Mouse (Mus musculus) cerebellum, adult (tissue): ENCODE data around the gene Gm16451.
"Not testable (repeated sequence)": the region's sequence is repeated elsewhere in the genome, so short reads cannot be mapped to it uniquely, and the experiment has no call there.

ENCODE experiments used
- ATAC-seq: cut with Nextera tagmentation; 2 replicates; pipeline ENCODE4 v1.9.2; 2017; ENCODE audit warnings: mild to moderate bottlenecking, moderate library complexity, mixed read lengths; ENCODE audit not compliant: insufficient number of reproducible peaks, low FRiP score, low TSS enrichment

Gene Gm16451

DNA sequence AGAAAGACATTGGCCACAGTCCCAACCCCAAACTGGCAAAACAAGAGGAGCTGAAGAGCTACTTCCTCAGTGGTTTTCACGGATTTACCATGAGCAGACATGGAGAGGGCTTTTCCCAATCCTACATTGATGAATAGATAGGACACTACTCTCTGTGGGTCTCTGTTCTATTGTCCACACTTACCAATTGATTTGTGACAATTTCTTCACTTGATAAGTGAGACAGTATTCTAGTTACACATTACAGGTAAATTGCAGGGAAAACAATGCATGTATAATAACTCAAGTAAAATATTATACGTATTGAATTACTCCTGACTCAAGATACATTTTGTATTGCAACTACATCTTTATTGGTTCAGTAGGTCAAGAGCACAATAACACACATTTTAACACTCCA lies at the start of gene Gm16451:
Gene Gm16451 (minus strand): TSS at position 101 of the 400 bp plus-strand sequence.
- not testable (repeated sequence) for ATAC-seq

DNA sequence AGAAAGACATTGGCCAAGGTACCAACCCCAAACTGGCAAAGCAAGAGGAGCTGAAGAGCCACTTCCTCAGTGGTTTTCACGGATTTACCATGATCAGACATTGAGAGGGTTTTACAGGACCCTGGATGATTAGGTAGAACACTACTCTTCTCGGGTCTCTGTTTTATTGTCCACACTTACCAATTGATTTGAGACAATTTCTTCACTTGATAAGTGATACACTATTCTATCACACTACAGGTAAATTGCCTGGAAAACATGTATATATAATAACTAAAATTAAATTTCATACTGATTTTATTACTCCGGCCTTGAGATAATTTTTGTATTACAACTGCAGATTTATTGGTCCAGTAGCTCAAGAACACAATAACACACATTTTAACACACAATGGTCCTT lies 45.9 kb upstream of the Gm16451 start, which contains the start of gene Vmn1r142:
Gene Vmn1r142 (minus strand): TSS at position 101 of the 400 bp plus-strand sequence.
- not testable (repeated sequence) for ATAC-seq

DNA sequence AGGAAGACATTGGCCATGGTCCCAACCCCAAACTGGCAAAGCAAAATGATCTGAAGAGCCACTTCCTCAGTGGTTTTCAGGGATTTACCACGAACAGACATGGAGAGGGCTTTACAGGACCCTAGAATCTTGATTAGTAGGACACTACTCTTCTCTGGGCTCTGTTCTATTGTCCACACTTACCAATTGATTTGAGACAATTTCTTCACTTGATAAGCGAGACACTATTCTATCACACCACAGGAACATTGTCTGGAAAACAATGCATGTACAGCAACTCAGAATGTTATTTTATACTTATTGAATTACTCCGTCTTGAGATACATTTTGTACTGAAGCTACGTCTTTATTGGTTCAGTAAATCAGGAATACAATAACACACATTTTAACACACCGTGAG lies 16.6 kb upstream of the Gm16451 start, which contains the start of gene Gm10666:
Gene Gm10666 (minus strand): TSS at position 101 of the 400 bp plus-strand sequence.
- not testable (repeated sequence) for ATAC-seq

DNA sequence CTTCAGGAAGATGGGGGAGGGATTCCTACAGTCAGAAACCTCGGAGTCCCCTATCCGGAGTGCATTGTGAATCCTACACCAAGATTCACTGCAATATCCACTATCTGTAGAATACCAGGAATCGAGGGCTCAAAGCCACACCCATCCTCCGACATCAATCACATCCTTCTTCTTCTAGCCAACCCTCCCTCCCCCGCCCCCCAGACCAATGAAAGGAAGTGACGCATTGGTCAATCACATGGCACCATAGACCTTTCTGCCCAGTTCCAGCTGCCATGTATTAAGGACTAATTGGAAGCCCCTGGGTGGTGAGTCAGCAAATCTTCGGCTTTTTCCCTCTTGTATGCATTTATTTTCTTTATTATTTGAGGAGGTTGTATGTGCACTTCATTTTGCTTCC lies 49.3 kb downstream of the Gm16451 start, which contains the start of gene Vmn1r139:
Gene Vmn1r139 (plus strand): TSS at position 301 of the 400 bp plus-strand sequence.
- ATAC-seq, result not testable (repeated sequence)
